Mouse (Mus musculus) MEL (cell line): ENCODE measurements around the gene Kcnj9. TPM values are rescaled to one million over a fixed set of nuclear protein-coding genes. Genes with fewer than 3 reads are reported as not detected.

Source experiments
- DNase-seq: peaks from one replicate; pipeline ENCODE4 v3.0.0; 2011; ENCODE audit warnings: low read depth, low spot score
- H3K27ac ChIP-seq: 2 replicates; pipeline ENCODE4 v1.5.1; 2012; ENCODE audit warnings: low read depth, mild to moderate bottlenecking, control low read depth, low read length, moderate library complexity; ENCODE audit not compliant: control insufficient read depth
- H3K27me3 ChIP-seq, 2 experiments: fragments of 150-350 bp in 1 of 2; sonication (generic) in 1 of 2; 2 replicates each; pipeline ENCODE4 v1.6.1; 2012; ENCODE audit warnings: low read length in 2 of 2, mild to moderate bottlenecking in 2 of 2, improper control_type of control experiment in 1 of 2, moderate library complexity in 1 of 2; ENCODE audit not compliant: insufficient read depth in 2 of 2, control insufficient read depth in 1 of 2
- H3K36me3 ChIP-seq, 2 experiments: 2 replicates each; pipeline ENCODE4 v1.6.1; 2012 to 2014; ENCODE audit warnings: low read length in 2 of 2, improper control_type of control experiment in 1 of 2, inconsistent platforms in 1 of 2, mild to moderate bottlenecking in 1 of 2; ENCODE audit not compliant: insufficient read depth in 2 of 2, control insufficient read depth in 1 of 2
- H3K4me1 ChIP-seq, 2 experiments: fragments of 150-350 bp in 1 of 2; sonication (generic) in 1 of 2; 2 replicates each; pipeline ENCODE4 v1.6.1; 2012; ENCODE audit warnings: low read length in 2 of 2, improper control_type of control experiment in 1 of 2, mild to moderate bottlenecking in 1 of 2; ENCODE audit not compliant: insufficient read depth in 2 of 2, control insufficient read depth in 1 of 2
- H3K4me3 ChIP-seq, 2 experiments: fragments of 150-350 bp in 1 of 2; sonication (generic) in 1 of 2; 2 replicates each; pipeline ENCODE4 v1.5.1; 2012; ENCODE audit warnings: low read depth in 2 of 2, low read length in 2 of 2, mild to moderate bottlenecking in 2 of 2, moderate library complexity in 2 of 2, control low read depth in 1 of 2, improper control_type of control experiment in 1 of 2; ENCODE audit not compliant: control insufficient read depth in 1 of 2, insufficient read depth in 1 of 2
- H3K79me2 ChIP-seq: 2 replicates; pipeline ENCODE4 v1.6.1; 2012; ENCODE audit warnings: mild to moderate bottlenecking, low read length, moderate library complexity; ENCODE audit not compliant: control insufficient read depth, poor library complexity, insufficient read depth
- H3K9ac ChIP-seq: 2 replicates; pipeline ENCODE4 v1.6.1; 2012; ENCODE audit warnings: low read depth, mild to moderate bottlenecking, control low read depth, low read length, moderate library complexity; ENCODE audit not compliant: control insufficient read depth, poor library complexity, severe bottlenecking
- H3K9me3 ChIP-seq: fragments of 150-350 bp; sonication (generic); replicated peaks from 2 replicates; pipeline ENCODE4 v1.6.1; 2012; ENCODE audit warnings: mild to moderate bottlenecking, low read length, improper control_type of control experiment, moderate library complexity; ENCODE audit not compliant: insufficient read depth
- BHLHE40 ChIP-seq: IDR thresholded peaks from 2 replicates; pipeline ENCODE4 v1.6.1; 2012; ENCODE audit warnings: low read depth, mild to moderate bottlenecking, inconsistent platforms, low read length, improper control_type of control experiment, borderline replicate concordance
- CHD1 ChIP-seq: IDR thresholded peaks from 2 replicates; pipeline ENCODE4 v1.6.1; 2012; ENCODE audit warnings: low read depth, mild to moderate bottlenecking, inconsistent platforms, low read length, improper control_type of control experiment
- CHD2 ChIP-seq: IDR thresholded peaks from 2 replicates; pipeline ENCODE4 v1.6.1; 2011; ENCODE audit warnings: low read length, improper control_type of control experiment
- CTCF ChIP-seq, 3 experiments: IDR thresholded peaks in 2 of 3; conservative IDR thresholded peaks in 1 of 3; 2 replicates each; pipeline ENCODE4 v1.5.1; 2011 to 2012; ENCODE audit warnings: low read length in 3 of 3, low read depth in 2 of 3, mild to moderate bottlenecking in 2 of 3, improper control_type of control experiment in 1 of 3, inconsistent platforms in 1 of 3, mixed read lengths in 1 of 3, moderate library complexity in 1 of 3; ENCODE audit not compliant: control insufficient read depth in 1 of 3, insufficient read depth in 1 of 3, poor library complexity in 1 of 3, severe bottlenecking in 1 of 3
- E2F4 ChIP-seq: IDR thresholded peaks from 2 replicates; pipeline ENCODE4 v1.6.1; 2011; ENCODE audit warnings: low read depth, low read length, improper control_type of control experiment, borderline replicate concordance
- ELF1 ChIP-seq: IDR thresholded peaks from 2 replicates; pipeline ENCODE4 v1.6.1; 2014; ENCODE audit warnings: low read depth, mild to moderate bottlenecking, inconsistent platforms, low read length, improper control_type of control experiment, moderate library complexity
- ETS1 ChIP-seq: IDR thresholded peaks from 2 replicates; pipeline ENCODE4 v1.6.1; 2012; ENCODE audit warnings: low read depth, mild to moderate bottlenecking, inconsistent platforms, low read length, improper control_type of control experiment, moderate library complexity
- GATA1 ChIP-seq: IDR thresholded peaks from 2 replicates; pipeline ENCODE4 v1.6.1; 2011; ENCODE audit warnings: low read depth, low read length, improper control_type of control experiment
- KAT2A ChIP-seq: conservative IDR thresholded peaks from 2 replicates; pipeline ENCODE4 v1.6.1; 2012; ENCODE audit warnings: low read depth, low read length, improper control_type of control experiment, inconsistent platforms
- MAFK ChIP-seq: IDR thresholded peaks from 2 replicates; pipeline ENCODE4 v1.6.1; 2011; ENCODE audit warnings: low read depth, mild to moderate bottlenecking, low read length, improper control_type of control experiment, borderline replicate concordance
- MAZ ChIP-seq: IDR thresholded peaks from 2 replicates; pipeline ENCODE4 v1.6.1; 2012; ENCODE audit warnings: low read depth, mild to moderate bottlenecking, inconsistent platforms, low read length, improper control_type of control experiment
- MYC ChIP-seq: IDR thresholded peaks from 2 replicates; pipeline ENCODE4 v1.6.1; 2011; ENCODE audit warnings: low read depth, mild to moderate bottlenecking, low read length, improper control_type of control experiment, moderate library complexity
- POLR2AphosphoS2 ChIP-seq: IDR thresholded peaks from 2 replicates; pipeline ENCODE4 v1.6.1; 2011; ENCODE audit warnings: low read length, improper control_type of control experiment
- RAD21 ChIP-seq: IDR thresholded peaks from 2 replicates; pipeline ENCODE4 v1.6.1; 2011; ENCODE audit warnings: mild to moderate bottlenecking, low read depth, low read length, improper control_type of control experiment
- SMC3 ChIP-seq: IDR thresholded peaks from 2 replicates; pipeline ENCODE4 v1.6.1; 2011; ENCODE audit warnings: low read depth, low read length, improper control_type of control experiment
- TCF12 ChIP-seq: IDR thresholded peaks from 2 replicates; pipeline ENCODE4 v1.6.1; 2014; ENCODE audit warnings: low read depth, mild to moderate bottlenecking, inconsistent platforms, low read length, improper control_type of control experiment, moderate library complexity
- UBTF ChIP-seq: IDR thresholded peaks from 2 replicates; pipeline ENCODE4 v1.6.1; 2012; ENCODE audit warnings: low read depth, mild to moderate bottlenecking, inconsistent platforms, low read length, improper control_type of control experiment, moderate library complexity, borderline replicate concordance; ENCODE audit not compliant: insufficient read depth
- USF1 ChIP-seq: IDR thresholded peaks from 2 replicates; pipeline ENCODE4 v1.6.1; 2014; ENCODE audit warnings: low read depth, mild to moderate bottlenecking, inconsistent platforms, low read length, improper control_type of control experiment, moderate library complexity
- USF2 ChIP-seq, 2 experiments: IDR thresholded peaks; 2 replicates each; pipeline ENCODE4 v1.6.1; 2011 to 2012; ENCODE audit warnings: improper control_type of control experiment in 2 of 2, low read length in 2 of 2, borderline replicate concordance in 1 of 2, inconsistent platforms in 1 of 2, low read depth in 1 of 2, mild to moderate bottlenecking in 1 of 2; ENCODE audit not compliant: insufficient read depth in 1 of 2
- ZC3H11A ChIP-seq: IDR thresholded peaks from 2 replicates; pipeline ENCODE4 v1.6.1; 2012; ENCODE audit warnings: low read depth, mild to moderate bottlenecking, inconsistent platforms, low read length, improper control_type of control experiment
- polyA plus RNA-seq, 2 experiments: library from polyadenylated mRNA; stranded (reverse) in 1 of 2; unstranded in 1 of 2; fragments of >175 nt in 1 of 2; fragments of >200 nt in 1 of 2; gene quantifications; 2 replicates each; pipeline versions ENCODE4 v1.2.1 to v1.2.4; 2012; ENCODE audit warnings: low replicate concordance in 2 of 2, low read depth in 1 of 2; ENCODE audit not compliant: insufficient read length in 2 of 2, insufficient read depth in 1 of 2, missing spikeins in 1 of 2
- total RNA-seq: library from RNA; depleted of rRNA; stranded (reverse); fragments of 300-350 nt; gene quantifications from 2 replicates; pipeline ENCODE4 v1.2.3, GENCODE M21; 2012

The Kcnj9 gene
- total and polyA plus RNA-seq, 3 experiments = 0.08 TPM; not detected in 2

- H3K4me1 ChIP-seq = peaks cover 6 to 18% of the 10 kb centered on the region in 2 experiments
- TF ChIP-seq BHLHE40 (no peak), ZC3H11A (no peak), CTCF (IDR thresholded peaks at IDR 0.05 in 2 of 3, conservative IDR thresholded peaks at IDR 0.05 in 1 of 3; ENCODE audit: control insufficient read depth in 1 of 3, insufficient read depth in 1 of 3, low read depth in 2 of 3, low read length in 3 of 3, poor library complexity in 1 of 3, severe bottlenecking in 1 of 3) (no peak), TCF12 (no peak), KAT2A (no peak), USF1 (no peak), ELF1 (no peak), UBTF (no peak), ETS1 (no peak), CHD2 (no peak), GATA1 (no peak), MYC (no peak), RAD21 (no peak), MAZ (no peak), MAFK (no peak)
- no peak overlapping the region for H3K9ac ChIP-seq
- H3K36me3 ChIP-seq = peaks cover 0 to 16% of the 10 kb centered on the region in 2 experiments; a peak in 2 of 4 replicates
- no peaks in the 10 kb centered on the region for H3K9me3 ChIP-seq
- H3K4me3 ChIP-seq = no peak overlapping the region
- no peak overlapping the region for H3K27ac ChIP-seq
- no peaks in the 10 kb centered on the region for H3K79me2 ChIP-seq
- no peaks in the 10 kb centered on the region for H3K27me3 ChIP-seq
- no peak for DNase-seq
Measured at GRCm38 (mm10) chr1:172273386-172273785, 55.7 kb downstream of the Kcnj9 start.

- H3K9me3 ChIP-seq = no peaks in the 10 kb centered on the region
- no peaks in the 10 kb centered on the region for H3K27me3 ChIP-seq
- H3K27ac ChIP-seq = no peak overlapping the region
- H3K36me3 ChIP-seq = peaks cover 0 to 4% of the 10 kb centered on the region in 2 experiments; a peak in 2 of 4 replicates
- DNase-seq = no peak
- no peak overlapping the region for H3K4me3 ChIP-seq
- no peak for TF ChIP-seq CHD1
- TF ChIP-seq TCF12 = no peak
- no peak for TF ChIP-seq SMC3
- no peak for TF ChIP-seq MYC
- TF ChIP-seq USF2 (IDR thresholded peaks at IDR 0.05; ENCODE audit: borderline replicate concordance in 1 of 2, insufficient read depth in 1 of 2, low read depth in 1 of 2, low read length in 2 of 2) = no peak
- no peak for TF ChIP-seq POLR2AphosphoS2
- no peak for TF ChIP-seq E2F4
- no peak for TF ChIP-seq KAT2A
- TF ChIP-seq BHLHE40 = no peak
- no peak for TF ChIP-seq CHD2
- TF ChIP-seq, all 39 proteins: peak for 0
- Histone ChIP-seq H3K9ac (no peak overlapping the region), H3K4me1 (peaks cover 3 to 4% of the 10 kb centered on the region in 2 experiments), H3K79me2 (no peaks in the 10 kb centered on the region)
Measured at GRCm38 (mm10) chr1:172271765-172272164, 57.4 kb downstream of the Kcnj9 start.
